Mouse (Mus musculus) limb, embryonic 13.5 days (tissue): ENCODE data around the gene AC124502.3. TPM values are rescaled to one million over a fixed set of nuclear protein-coding genes. Genes with fewer than 3 reads are reported as not detected.

ENCODE experiments used
- ATAC-seq: fragments of 200-750 bp; cut with Nextera tagmentation; 2 replicates; pipeline ENCODE4 v1.8.0; 2017; ENCODE audit warnings: low read depth, moderate number of reproducible peaks, moderate TSS enrichment; ENCODE audit not compliant: low FRiP score
- H3K27ac ChIP-seq: fragments of 300-500 bp; sonication (generic); 2 replicates; pipeline ENCODE4 v1.5.1; 2015; ENCODE audit warnings: inconsistent platforms, mild to moderate bottlenecking, moderate library complexity
- H3K27me3 ChIP-seq: fragments of 300-500 bp; sonication (generic); 2 replicates; pipeline ENCODE4 v1.6.1; 2015; ENCODE audit warnings: mild to moderate bottlenecking, inconsistent platforms
- H3K36me3 ChIP-seq: fragments of 300-500 bp; sonication (generic); 2 replicates; pipeline ENCODE4 v1.6.1; 2015; ENCODE audit warnings: inconsistent platforms, mild to moderate bottlenecking, moderate library complexity
- H3K4me1 ChIP-seq: fragments of 300-500 bp; sonication (generic); 2 replicates; pipeline ENCODE4 v1.6.1; 2015; ENCODE audit warnings: inconsistent platforms
- H3K4me2 ChIP-seq: fragments of 300-500 bp; sonication (generic); replicated peaks from 2 replicates; pipeline ENCODE4 v1.6.1; 2015; ENCODE audit warnings: inconsistent platforms, mild to moderate bottlenecking, moderate library complexity
- H3K4me3 ChIP-seq: fragments of 300-500 bp; sonication (generic); 2 replicates; pipeline ENCODE4 v1.5.1; 2015; ENCODE audit warnings: moderate library complexity, mild to moderate bottlenecking, inconsistent platforms
- H3K9ac ChIP-seq: fragments of 300-500 bp; sonication (generic); 2 replicates; pipeline ENCODE4 v1.6.1; 2015; ENCODE audit warnings: mild to moderate bottlenecking, inconsistent platforms
- H3K9me3 ChIP-seq: fragments of 300-500 bp; sonication (generic); 2 replicates; pipeline ENCODE4 v1.6.1; 2016; ENCODE audit warnings: inconsistent platforms
- WGBS: fragments of 180-500 bp; shearing (Covaris S2); methylation state at CpG from one replicate; pipeline ENCODE4 v1.1.7; 2015; 5-methylcytosine and 5-hydroxymethylcytosine counted together
- polyA plus RNA-seq: library from polyadenylated mRNA; unstranded; fragments of >200 nt; fragmentation: Nextera tagmentation; extraction: Ambion mirVana; gene quantifications from 2 replicates; pipeline ENCODE4 v1.2.1, GENCODE M21; 2015

The AC124502.3 gene
- polyA plus RNA-seq, 1 experiment from 2014 or later, result 3.7 TPM

DNA sequence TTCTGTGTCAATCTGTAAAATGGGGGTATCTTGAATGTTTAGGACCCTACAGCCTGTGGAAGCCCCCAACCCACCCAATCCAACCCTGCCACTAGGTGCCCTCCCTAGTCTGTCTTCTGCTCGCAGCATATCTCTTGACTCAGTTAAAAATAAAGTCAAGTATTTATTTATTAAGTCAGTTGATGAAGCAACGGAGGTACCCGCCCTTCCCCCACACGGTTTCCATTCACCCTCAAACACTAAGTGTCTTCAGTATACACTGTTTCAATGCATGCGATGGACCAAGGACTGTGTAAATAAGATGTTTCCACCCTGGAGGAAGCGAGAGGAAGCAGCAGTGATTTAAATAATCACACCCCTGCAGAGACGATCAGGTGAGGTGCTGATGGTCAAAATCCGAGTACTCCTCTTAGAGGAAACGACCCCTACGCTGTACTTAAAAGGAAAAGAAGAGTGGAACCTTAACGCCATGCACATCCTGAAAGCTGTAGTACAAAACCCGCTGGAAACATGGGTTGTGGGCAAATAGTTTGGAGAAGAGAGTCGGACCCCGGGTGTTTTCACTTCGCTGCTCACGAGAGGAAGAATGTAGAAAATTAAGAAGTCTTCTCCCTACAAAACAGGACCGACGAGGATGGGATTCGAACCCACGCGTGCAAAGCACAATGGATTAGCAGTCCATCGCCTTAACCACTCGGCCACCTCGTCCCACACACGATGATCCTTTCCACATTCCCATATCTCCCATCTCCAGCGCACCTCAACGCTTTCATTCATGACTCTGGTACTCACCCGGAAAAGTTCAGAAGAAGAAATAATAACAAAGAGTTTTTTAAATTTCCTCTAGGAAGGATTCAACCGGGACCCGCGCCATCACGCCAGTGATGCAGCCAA lies 766 bp upstream of the AC124502.3 start:
- Histone ChIP-seq H3K4me2 (peak overlapping the region; percentile 99), H3K27ac (peak overlapping the region; percentile 84), H3K9me3 (no peaks in the 10 kb centered on the region), H3K36me3 (peaks cover 8% of the 10 kb centered on the region), H3K4me3 (peak overlapping the region; percentile 86), H3K4me1 (peaks cover 37% of the 10 kb centered on the region), H3K27me3 (no peaks in the 10 kb centered on the region), H3K9ac (peak overlapping the region; percentile 92)
- 5% methylated on average over 32 of the region's 32 CpGs for WGBS
- peak; percentile 46 for ATAC-seq

DNA sequence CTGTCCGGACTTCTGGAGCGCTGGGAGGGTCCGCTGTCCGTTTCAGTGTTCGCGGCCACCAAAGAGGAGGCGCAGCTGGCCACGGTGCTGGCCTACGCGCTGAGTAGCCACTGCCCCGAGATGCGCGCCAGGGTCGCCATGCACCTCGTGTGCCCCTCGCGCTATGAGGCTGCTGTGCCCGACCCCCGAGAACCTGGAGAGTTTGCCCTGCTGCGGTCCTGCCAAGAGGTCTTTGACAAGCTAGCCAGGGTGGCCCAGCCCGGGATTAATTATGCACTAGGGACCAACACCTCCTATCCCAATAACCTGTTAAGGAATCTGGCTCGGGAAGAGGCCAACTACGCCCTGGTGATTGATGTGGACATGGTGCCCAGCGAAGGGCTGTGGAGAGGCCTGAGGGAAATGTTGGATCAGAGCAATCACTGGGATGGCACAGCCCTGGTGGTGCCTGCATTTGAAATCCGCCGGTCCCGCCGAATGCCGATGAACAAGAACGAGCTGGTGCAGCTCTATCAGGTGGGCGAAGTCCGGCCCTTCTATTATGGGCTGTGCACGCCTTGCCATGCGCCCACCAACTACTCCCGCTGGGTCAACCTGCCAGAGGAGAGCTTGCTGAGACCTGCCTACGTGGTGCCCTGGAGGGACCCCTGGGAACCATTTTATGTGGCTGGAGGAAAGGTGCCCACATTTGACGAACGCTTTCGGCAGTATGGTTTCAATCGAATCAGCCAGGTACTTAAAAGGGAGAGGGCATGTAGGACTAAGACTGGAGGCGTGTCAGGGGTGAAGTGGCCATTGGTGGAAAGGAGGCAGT lies 817 bp downstream of the AC124502.3 start:
- WGBS, result 11% methylated on average over 41 of the region's 41 CpGs
- peaks cover 17% of the 10 kb centered on the region for H3K36me3 ChIP-seq
- H3K27ac ChIP-seq, result no peak overlapping the region
- no peaks in the 10 kb centered on the region for H3K9me3 ChIP-seq
- peak overlapping the region; percentile 99 for H3K4me2 ChIP-seq
- H3K9ac ChIP-seq, result peak overlapping the region; percentile 92
- no peaks in the 10 kb centered on the region for H3K27me3 ChIP-seq
- peak overlapping the region; percentile 86 for H3K4me3 ChIP-seq
- peak; percentile 10; the same call in 1 of the 2 replicates for ATAC-seq
- peaks cover 37% of the 10 kb centered on the region for H3K4me1 ChIP-seq

GRCm38 (mm10) chr19:5040862-5041523 lies 2.3 kb downstream of the AC124502.3 start, which contains the start of gene Brms1:
Gene Brms1, plus strand, starts transcription at chr19:5041354.
- peaks cover 37% of the 10 kb centered on the region for H3K4me1 ChIP-seq
- no peaks in the 10 kb centered on the region for H3K9me3 ChIP-seq
- ATAC-seq, result peak; percentile 64
- peak within 1 kb of the TSS; percentile 86 for H3K4me3 ChIP-seq
- peak within 1 kb of the TSS; percentile 87 for H3K9ac ChIP-seq
- no peak within 1 kb of the TSS for H3K27ac ChIP-seq
- WGBS, result 8% methylated on average over 40 of the region's 40 CpGs
- H3K4me2 ChIP-seq, result peak within 1 kb of the TSS; percentile 99
- no peaks in the 10 kb centered on the region for H3K27me3 ChIP-seq
- peaks cover 18% of the 10 kb centered on the region for H3K36me3 ChIP-seq

- WGBS, result 1% methylated on average over 16 of the region's 16 CpGs
- Histone ChIP-seq H3K27ac (no peak overlapping the region), H3K36me3 (peaks cover 24% of the 10 kb centered on the region), H3K9ac (peak overlapping the region; percentile 87), H3K4me1 (peaks cover 37% of the 10 kb centered on the region), H3K4me2 (peak overlapping the region; percentile 99), H3K27me3 (no peaks in the 10 kb centered on the region), H3K4me3 (peak overlapping the region; percentile 86), H3K9me3 (no peaks in the 10 kb centered on the region)
- no peak for ATAC-seq
Measured at GRCm38 (mm10) chr19:5041588-5041987, 2.9 kb downstream of the AC124502.3 start.

DNA sequence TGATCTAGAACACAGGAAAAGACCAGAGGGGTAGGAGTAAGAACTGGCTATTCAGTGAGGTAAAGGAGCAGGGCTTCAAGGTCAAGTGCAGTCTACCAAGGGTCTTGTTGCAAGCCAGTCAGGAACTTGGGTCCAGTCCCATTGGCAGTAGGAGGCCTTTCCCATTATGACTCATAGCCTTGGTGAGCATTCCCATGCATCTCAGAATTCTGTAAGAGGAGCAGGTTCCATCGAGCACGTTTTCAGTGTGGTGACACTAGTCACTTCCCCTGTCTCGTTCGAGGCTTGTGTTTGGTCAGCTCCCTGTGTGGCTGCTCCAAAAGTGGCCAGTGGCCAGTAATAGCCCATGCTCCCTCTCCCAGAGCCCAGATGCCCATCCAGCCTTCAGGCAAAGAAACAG lies 6.8 kb downstream of the AC124502.3 start:
- ATAC-seq, result no peak
- H3K36me3 ChIP-seq, result peaks cover 55% of the 10 kb centered on the region
- no peaks in the 10 kb centered on the region for H3K9me3 ChIP-seq
- no peak overlapping the region for H3K4me2 ChIP-seq
- no peak overlapping the region for H3K4me3 ChIP-seq
- H3K4me1 ChIP-seq, result peaks cover 24% of the 10 kb centered on the region
- WGBS, result 80% methylated on average over 4 of the region's 4 CpGs
- H3K27ac ChIP-seq, result no peak overlapping the region
- H3K9ac ChIP-seq, result no peak overlapping the region
- peaks cover 12% of the 10 kb centered on the region for H3K27me3 ChIP-seq

DNA sequence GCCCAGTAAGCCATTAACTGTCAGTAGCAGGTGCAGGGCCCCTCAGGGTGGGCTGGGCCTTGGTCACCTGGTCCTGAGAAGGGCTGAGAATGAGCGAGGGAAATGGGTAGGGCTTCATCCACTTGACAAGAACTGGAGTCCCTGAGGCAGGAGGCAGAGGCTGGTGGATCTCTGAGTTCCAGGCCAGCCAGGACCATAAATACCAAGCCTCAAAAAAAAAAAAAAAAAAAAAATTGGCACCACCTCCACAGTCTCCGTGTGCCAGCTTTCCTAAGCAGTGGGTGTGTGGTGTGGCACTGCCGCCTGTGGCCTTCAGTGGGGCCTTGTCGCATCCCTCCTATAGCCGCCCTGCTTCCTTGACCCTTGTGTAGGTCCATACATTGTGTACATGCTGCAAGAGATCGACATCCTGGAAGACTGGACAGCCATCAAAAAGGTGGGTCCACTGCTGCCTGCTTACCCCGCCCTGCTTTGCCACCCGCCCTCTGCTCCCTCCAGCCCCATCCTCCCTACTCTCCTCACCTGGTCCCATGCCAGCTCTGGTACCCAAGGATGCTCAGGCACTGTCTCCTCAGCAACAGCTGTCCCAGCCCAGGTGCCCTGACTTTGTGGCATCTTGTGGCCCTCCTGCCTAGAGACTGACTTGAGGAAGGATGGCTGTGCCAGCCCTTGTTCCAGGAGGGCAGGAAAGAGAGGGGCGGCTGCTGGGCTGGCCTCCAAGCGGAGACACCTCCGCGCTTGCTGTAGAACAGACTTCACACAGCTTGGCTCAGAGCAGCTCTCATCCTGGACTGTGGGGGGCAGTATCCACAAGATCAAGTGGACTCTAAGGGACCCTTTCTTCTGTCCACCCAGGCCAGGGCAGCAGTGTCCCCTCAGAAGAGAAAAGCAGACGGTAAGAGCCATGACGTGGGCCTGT lies 9.7 kb downstream of the AC124502.3 start:
- H3K4me1 ChIP-seq, result peaks cover 25% of the 10 kb centered on the region
- H3K27ac ChIP-seq, result no peak overlapping the region
- ATAC-seq, result no peak
- peaks cover 50% of the 10 kb centered on the region for H3K36me3 ChIP-seq
- H3K9ac ChIP-seq, result no peak overlapping the region
- WGBS, result 84% methylated on average over 14 of the region's 14 CpGs
- no peak overlapping the region for H3K4me3 ChIP-seq
- peaks cover 41% of the 10 kb centered on the region for H3K27me3 ChIP-seq
- no peak overlapping the region for H3K4me2 ChIP-seq
- H3K9me3 ChIP-seq, result no peaks in the 10 kb centered on the region

DNA sequence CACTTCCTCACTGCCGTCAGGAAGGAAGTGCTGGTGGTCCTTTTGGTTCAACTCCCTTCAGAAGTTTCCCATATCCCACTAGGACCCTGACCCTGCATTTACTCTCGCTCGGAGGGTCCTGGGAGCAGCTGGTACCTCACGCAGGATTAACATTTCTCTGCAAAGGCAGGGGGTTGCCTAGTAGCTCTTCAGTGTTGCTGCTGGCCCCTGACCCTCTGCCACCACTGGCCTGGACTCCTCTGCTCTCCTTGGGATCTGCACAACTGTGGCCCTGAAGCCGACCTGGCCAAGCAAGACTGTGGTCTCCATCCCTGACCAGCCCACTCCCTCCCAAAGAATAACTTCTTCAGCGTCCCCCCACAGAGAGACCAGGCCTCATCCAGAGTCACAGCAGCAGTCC lies 10.6 kb downstream of the AC124502.3 start:
- Histone ChIP-seq H3K4me2 (no peak overlapping the region), H3K9me3 (no peaks in the 10 kb centered on the region), H3K36me3 (peaks cover 43% of the 10 kb centered on the region), H3K27ac (no peak overlapping the region), H3K9ac (no peak overlapping the region), H3K4me1 (peaks cover 25% of the 10 kb centered on the region), H3K27me3 (peaks cover 50% of the 10 kb centered on the region), H3K4me3 (no peak overlapping the region)
- WGBS, result 79% methylated on average over 6 of the region's 6 CpGs
- ATAC-seq, result no peak

DNA sequence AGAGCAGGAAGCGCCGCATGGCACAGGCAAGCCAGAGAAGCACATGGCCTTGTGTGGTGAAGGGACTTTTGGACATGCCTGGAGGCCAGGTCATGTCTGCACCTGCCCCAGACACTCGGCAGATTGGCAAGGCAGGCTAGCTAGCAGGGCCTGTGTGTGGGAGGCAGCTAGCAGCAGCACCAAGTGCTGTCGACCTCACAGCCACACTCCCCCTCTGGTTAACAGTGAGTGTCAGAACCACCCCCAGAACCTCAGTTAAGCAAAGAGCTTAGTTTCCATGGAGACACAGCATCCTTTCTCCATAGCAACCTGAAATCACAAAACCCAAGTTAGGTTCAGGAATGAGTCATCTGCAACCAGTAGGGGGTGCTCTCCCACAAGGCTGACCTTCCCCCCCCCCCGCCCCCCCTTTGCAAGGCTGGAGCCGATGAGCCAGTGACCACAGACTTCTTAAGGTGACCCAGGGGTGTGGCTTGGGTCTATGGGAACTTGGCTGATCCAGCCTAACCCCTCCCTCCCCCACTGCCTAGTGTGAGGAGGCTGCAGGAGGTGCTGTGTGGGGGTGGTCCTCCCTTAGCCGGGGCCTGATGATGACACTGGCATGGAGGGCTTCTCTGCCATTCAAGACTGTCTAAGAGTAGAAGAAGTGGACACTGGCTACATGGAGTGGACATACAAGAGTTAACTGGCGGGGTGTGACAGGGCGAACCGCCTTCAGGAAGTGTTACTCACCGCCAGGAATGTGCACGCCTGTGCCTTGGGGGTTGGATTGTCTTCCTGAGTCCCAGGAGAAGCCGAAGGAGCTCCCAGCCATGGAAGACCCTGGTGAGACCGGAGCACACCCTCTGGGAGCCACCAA lies 11.6 kb downstream of the AC124502.3 start, which contains the start of gene Rin1:
Gene Rin1, plus strand, starts transcription at position 435 of the 859 bp plus-strand sequence.
- H3K4me3 ChIP-seq, result peak within 1 kb of the TSS; percentile 24
- H3K9ac ChIP-seq, result peak within 1 kb of the TSS; percentile 50
- 15% methylated on average over 14 of the region's 14 CpGs for WGBS
- H3K4me2 ChIP-seq, result peak within 1 kb of the TSS; percentile 47
- H3K4me1 ChIP-seq, result peaks cover 25% of the 10 kb centered on the region
- H3K9me3 ChIP-seq, result no peaks in the 10 kb centered on the region
- H3K27ac ChIP-seq, result no peak within 1 kb of the TSS
- ATAC-seq, result no peak
- peaks cover 43% of the 10 kb centered on the region for H3K36me3 ChIP-seq
- H3K27me3 ChIP-seq, result peaks cover 60% of the 10 kb centered on the region

- WGBS, result 5% methylated on average over 17 of the region's 17 CpGs
- Histone ChIP-seq H3K9ac (peak overlapping the region; percentile 50), H3K4me1 (peaks cover 25% of the 10 kb centered on the region), H3K27ac (no peak overlapping the region), H3K4me3 (peak overlapping the region; percentile 24), H3K36me3 (peaks cover 37% of the 10 kb centered on the region), H3K27me3 (peaks cover 63% of the 10 kb centered on the region), H3K9me3 (no peaks in the 10 kb centered on the region), H3K4me2 (peak overlapping the region; percentile 47)
- ATAC-seq, result no peak
Measured at GRCm38 (mm10) chr19:5051031-5051430, 12.3 kb downstream of the AC124502.3 start.

DNA sequence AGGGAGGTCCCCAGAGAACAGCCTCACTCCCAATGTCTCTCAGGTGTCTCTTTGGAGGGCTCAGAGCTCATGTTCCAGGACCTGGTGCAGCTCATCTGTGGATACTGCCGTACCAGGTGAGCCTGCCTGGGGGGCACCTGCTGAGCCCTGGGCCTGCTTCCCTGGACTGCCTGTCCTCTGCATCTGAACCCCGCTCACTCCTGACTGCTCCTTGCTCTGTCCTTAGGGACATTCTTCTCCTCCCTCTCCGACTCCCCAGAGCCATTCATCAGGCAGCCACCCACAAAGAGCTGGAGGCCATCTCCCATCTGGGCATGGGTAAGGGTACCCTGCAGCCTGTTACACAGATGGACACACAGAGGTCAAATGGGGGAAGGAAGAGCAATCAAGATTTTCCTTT lies 12.8 kb downstream of the AC124502.3 start:
- peaks cover 63% of the 10 kb centered on the region for H3K27me3 ChIP-seq
- peaks cover 32% of the 10 kb centered on the region for H3K36me3 ChIP-seq
- H3K4me3 ChIP-seq, result peak overlapping the region; percentile 24; the same call in 1 of the 2 replicates
- peak overlapping the region; percentile 47 for H3K4me2 ChIP-seq
- 39% methylated on average over 3 of the region's 3 CpGs for WGBS
- no peak for ATAC-seq
- no peaks in the 10 kb centered on the region for H3K9me3 ChIP-seq
- H3K9ac ChIP-seq, result 0 out of 2 replicates have a peak overlapping the region, but pooled peaks have one; percentile 50
- H3K27ac ChIP-seq, result no peak overlapping the region
- H3K4me1 ChIP-seq, result peaks cover 28% of the 10 kb centered on the region
